Mouse (Mus musculus) CD4-positive helper T cell, adult 2 months (primary cell): ENCODE results near the gene Sord.

Experiments used
- DNase-seq: peaks from one replicate; pipeline ENCODE4 v3.0.0-alpha.2; 2012; ENCODE audit warnings: low read depth, missing footprints, low spot score

The Sord gene

GRCm38 (mm10) chr2:122237891-122238470 lies 3.4 kb downstream of the Sord start:
- no peak for DNase-seq

GRCm38 (mm10) chr2:122240735-122241134 lies 6.2 kb downstream of the Sord start:
- DNase-seq = no peak

GRCm38 (mm10) chr2:122241226-122241625 lies 6.7 kb downstream of the Sord start:
- no peak for DNase-seq

- DNase-seq = no peak
Measured at GRCm38 (mm10) chr2:122241935-122242334, 7.4 kb downstream of the Sord start.

DNA sequence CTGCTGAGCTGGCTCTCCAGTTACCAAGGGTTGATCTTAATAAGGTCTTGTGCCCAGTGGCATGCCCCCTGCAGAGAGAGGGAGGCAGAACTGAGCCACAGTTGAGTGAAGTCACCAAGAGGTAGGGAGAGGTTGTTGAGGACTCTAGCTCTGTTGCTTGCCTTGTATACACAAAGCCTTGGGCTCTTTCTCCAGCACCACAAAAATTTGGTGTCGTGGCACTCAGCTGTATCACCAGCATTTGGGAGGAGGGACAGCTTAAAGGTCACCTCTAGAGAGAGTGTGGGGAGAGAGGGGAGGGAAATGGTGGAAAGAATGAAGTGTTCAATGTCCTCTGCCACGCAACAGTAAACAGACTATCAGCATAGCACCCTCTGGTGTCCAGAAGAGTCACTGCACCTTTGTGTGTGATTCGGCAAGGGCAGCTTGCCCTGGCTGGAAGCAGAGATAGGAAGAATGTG lies 9.2 kb downstream of the Sord start:
- peak; percentile 71 for DNase-seq

DNA sequence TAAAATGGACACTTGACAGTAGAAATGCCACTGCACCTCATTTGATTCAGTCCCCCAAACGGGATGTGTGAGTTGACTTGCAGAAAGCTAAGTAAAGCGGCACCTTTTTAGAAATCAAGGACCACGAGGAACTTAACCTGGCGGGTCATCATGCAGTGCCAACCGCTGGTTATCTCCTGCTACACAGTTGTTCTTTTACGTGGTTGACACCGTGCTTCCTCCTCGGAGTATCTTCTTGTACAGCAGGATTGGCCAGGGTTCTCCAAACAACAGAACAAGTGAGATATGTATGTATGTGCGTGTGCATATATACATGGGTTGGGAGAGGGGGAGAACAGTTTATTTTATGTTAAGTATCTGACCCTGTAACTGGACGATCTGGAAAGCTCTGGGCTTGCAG lies 13.2 kb downstream of the Sord start:
- no peak for DNase-seq

DNA sequence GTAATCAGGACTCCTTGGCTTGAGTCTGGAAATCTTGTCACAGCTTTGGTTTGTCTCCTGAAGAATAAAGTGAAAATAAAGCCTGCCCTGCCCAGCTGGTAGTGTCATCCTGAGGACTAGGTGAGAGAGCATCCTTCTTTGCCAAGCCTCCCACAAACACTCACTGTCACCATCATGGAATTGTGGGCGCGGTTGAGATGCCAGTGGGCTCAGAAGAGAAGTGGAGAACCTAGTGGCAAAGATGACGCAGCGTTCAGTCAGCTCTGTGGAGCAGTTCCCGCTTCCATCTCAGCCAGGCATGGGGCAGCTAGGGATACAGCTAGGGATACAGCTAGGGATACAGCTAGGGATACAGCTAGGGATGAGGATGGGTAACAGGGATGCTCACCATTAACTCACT lies 21.4 kb downstream of the Sord start:
- DNase-seq = no peak

DNA sequence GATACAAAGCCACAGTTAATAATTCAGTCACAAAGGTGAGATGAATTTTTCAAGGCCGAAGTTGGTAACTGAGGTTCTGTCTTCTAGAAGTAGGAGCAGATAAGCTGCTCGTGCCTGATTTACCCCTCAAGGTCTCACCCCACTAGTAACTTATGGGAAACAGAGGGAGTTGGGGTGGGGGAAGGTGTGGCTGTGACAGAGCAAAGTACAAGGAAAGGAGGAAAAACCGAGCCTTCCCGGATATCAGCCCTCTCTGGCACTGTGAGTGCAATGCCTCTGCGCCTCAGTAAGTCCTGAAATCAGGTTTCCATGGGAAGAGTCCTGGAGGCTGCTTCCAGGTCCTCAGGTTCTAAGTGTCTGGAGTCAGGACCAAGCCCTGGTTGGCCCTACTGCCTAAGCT lies 26.2 kb downstream of the Sord start:
- DNase-seq = no peak

- no peak for DNase-seq
Measured at GRCm38 (mm10) chr2:122264690-122265089, 30.1 kb downstream of the Sord start.

DNA sequence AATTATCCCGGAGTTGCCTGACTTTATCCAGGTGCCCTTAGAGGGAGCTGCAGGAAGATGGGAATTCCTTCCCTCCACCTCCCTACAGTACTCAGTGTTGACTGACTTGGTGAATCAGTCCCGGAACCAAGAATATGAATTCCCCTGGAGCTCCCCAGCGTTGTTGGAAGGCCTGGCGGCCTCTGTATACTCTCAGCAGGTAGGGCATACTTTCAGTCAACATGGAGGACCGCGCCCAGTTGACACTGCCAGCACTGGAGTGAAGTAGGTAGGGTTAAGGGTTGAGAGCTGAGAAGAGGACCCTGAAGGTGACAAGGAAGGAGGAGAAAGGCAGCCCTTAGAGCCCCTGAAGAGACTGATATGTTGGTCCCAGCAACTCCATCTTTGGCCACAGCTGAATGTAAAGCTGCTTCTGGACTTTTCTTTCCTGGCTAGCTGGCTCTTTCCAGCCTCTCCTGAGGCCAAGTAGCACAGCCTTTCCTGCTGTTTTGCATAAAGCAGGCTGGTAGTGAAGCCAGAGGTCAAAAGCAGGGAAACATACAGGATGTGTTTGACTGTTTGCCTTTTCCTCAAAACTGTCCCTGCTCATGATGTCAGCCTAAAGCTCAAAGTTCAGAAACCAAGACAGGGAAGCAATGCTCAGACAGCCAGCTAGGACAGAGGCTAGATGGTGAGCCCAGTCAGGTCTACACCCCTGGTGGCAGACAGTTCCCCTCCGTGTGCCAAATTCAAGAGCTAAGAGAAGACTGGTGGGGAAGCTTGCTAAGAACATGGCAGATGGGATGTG lies 32.1 kb downstream of the Sord start:
- no peak for DNase-seq

DNA sequence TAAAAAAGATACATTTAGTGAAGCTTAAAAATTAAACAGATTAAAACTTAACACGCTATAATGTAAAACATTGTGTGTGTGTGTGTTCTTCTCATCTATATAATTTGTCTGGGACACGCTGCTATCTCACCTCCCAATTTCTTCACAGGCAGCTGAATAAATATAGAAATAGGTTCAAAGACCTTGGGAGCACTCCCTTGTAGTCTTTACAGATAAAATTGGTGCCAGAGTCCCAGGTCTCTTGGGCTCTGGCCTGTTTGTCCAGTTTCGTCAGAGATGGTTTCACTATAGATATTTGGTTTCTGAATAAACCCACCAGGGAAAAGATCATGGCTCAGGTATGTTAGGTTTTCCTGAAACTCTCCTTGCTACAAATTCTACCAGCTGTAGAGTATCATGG lies 44.2 kb downstream of the Sord start:
- no peak for DNase-seq

DNA sequence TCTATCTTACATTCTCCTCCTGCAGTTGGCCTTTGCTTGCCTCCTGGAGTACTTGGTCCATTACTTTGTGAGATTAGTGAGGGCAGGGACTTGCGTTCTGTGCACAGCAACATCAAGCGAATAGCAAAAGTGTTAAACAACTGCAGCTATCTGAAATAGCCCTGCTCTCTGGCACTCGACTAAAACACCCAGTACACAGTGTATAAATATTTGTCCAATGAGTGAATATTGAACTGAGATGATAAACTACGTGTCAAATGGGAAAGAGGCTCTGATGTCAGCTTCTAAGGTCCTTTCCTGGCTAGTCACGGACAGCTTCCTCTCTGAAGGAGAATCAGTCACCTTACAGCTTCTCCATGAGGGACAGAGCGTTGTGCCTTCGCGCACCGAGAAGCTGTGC lies 49.5 kb downstream of the Sord start:
- DNase-seq = no peak

- no peak for DNase-seq
Measured at GRCm38 (mm10) chr2:122286137-122286536, 51.6 kb downstream of the Sord start.

- no peak for DNase-seq
Measured at GRCm38 (mm10) chr2:122294916-122295315, 60.4 kb downstream of the Sord start.

- no peak for DNase-seq
Measured at GRCm38 (mm10) chr2:122297271-122298095, 62.9 kb downstream of the Sord start.

- DNase-seq = no peak
Measured at GRCm38 (mm10) chr2:122298096-122298499, 63.5 kb downstream of the Sord start, which contains the start of gene Duox2. Gene Duox2 (minus strand): TSS chr2:122298449.

- peak; percentile 64 for DNase-seq
Measured at GRCm38 (mm10) chr2:122298596-122299490, 64.3 kb downstream of the Sord start, which contains the start of gene Duoxa2. Gene Duoxa2 (plus strand): TSS chr2:122298900.

GRCm38 (mm10) chr2:122299911-122300655 lies 65.5 kb downstream of the Sord start:
- DNase-seq = no peak

GRCm38 (mm10) chr2:122300656-122301020 lies 66.1 kb downstream of the Sord start:
- no peak for DNase-seq

GRCm38 (mm10) chr2:122301081-122301920 lies 66.8 kb downstream of the Sord start:
- DNase-seq = peak; percentile 52
